Mouse (Mus musculus): ENCODE measurements around the gene Btd. TPM values are rescaled to one million over a fixed set of nuclear protein-coding genes. Genes with fewer than 3 reads are reported as not detected.
A peak's percentile ranks its signal among the peaks of the same experiment; 100 is the strongest.
"Not testable (repeated sequence)": the region's sequence is repeated elsewhere in the genome, so short reads cannot be mapped to it uniquely, and the experiment has no call there.

Gene Btd
- polyA plus RNA-seq, 2 experiments, result 7.6 to 8.8 TPM

DNA sequence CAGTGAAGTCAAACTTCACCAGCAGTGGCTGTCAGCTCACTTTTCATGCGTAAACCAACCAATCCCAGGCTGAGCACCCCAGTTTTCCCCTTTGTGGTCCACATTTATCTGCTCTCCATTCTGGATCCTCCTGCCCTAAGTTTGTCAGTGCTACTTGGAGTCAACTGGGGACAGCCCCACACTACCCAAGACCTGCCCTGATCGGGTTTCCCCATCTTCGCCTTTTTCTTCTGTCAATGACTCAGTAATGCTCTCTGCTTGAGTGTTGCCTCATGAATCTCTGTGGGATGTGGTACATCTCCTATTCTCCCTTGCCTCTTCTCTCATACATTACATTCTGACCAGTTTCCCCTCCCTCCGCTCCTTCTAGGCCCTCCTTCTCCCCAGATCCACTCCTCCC, 43.4 kb upstream of the Btd start:
- TF ChIP-seq EP300 (IDR thresholded peaks at IDR 0.05; ENCODE audit: low read depth), result no peak
- TF ChIP-seq CTCF (IDR thresholded peaks at IDR 0.05; ENCODE audit: low read depth), result no peak
- Histone ChIP-seq H3K9me3 (ENCODE audit: control insufficient read depth, low read length) (no peaks in the 10 kb centered on the region), H3K9ac (replicated peaks) (no peak overlapping the region), H3K27me3 (ENCODE audit: control insufficient read depth, insufficient read depth, low read length) (no peaks in the 10 kb centered on the region), H3K4me2 (ENCODE audit: low read depth) (no peak overlapping the region), H3K36me3 (replicated peaks; ENCODE audit: control insufficient read depth, insufficient read depth, low read depth) (no peaks in the 10 kb centered on the region), H3K4me1 (replicated peaks; ENCODE audit: control insufficient read depth in 2 of 2, insufficient read depth in 2 of 2, low read length in 1 of 2) (peaks cover 6 to 8% of the 10 kb centered on the region in 2 experiments), H3K4me3 (ENCODE audit: insufficient read depth in 1 of 2, low read depth in 2 of 2, low read length in 2 of 2) (no peak overlapping the region), H3K27ac (no peak overlapping the region)
- WGBS (ENCODE audit: insufficient replicate concordance), result 80% methylated on average over 4 of the region's 4 CpGs
- DNase-seq (ENCODE audit: low read depth in 3 of 3, low spot score in 3 of 3) (no peak), ATAC-seq (ENCODE audit: insufficient read depth) (no peak)

DNA sequence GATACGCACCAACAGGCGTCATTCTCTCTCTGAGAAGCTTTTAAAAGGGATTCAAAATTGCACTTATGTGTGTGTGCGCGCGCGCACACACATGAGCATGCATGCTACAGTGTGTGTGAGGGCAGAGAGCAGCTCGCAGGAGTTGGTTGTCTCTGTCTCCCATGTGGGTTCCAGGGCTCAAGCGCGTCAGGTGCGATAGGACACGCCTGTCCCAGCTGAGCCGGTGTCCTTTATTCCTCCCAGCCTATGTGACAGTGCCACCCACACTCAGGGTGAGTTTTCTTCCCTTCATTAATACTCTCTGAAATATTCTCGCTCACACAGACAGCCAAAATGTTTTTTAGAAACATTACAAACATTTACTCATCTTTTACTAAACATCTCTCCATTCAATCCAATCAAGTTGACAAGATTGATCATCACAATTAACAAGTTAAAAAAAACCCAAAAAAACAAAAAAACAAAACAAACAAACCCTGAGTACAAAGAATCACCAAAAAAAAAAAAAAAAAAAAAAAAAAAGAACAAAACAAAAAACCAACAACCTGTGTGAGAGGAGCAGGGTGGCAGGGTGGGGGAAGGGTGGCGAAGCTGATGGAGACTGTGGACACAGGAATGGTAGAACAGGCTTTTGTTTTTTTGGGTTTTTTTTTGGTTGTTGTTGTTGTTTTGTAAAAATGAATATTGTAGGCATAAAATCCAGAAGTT, 38.8 kb upstream of the Btd start:
- peak overlapping the region; percentile 41; the same call in 1 of the 2 replicates for H3K27ac ChIP-seq
- ATAC-seq (ENCODE audit: insufficient read depth) (peak; percentile 77), DNase-seq (ENCODE audit: low read depth in 3 of 3, low spot score in 3 of 3) (peak in 1 of 3 experiments; percentile 37)
- H3K9ac ChIP-seq (replicated peaks), result no peak overlapping the region; the same call in 1 of the 2 replicates
- no peaks in the 10 kb centered on the region for H3K9me3 ChIP-seq (ENCODE audit: control insufficient read depth, low read length)
- no peaks in the 10 kb centered on the region for H3K27me3 ChIP-seq (ENCODE audit: control insufficient read depth, insufficient read depth, low read length)
- H3K4me3 ChIP-seq (ENCODE audit: insufficient read depth in 1 of 2, low read depth in 2 of 2, low read length in 2 of 2), result no peak overlapping the region
- no peaks in the 10 kb centered on the region for H3K36me3 ChIP-seq (replicated peaks; ENCODE audit: control insufficient read depth, insufficient read depth, low read depth)
- 77% methylated on average over 14 of the region's 14 CpGs for WGBS (ENCODE audit: insufficient replicate concordance)
- TF ChIP-seq EP300 (IDR thresholded peaks at IDR 0.05; ENCODE audit: low read depth), result no peak
- TF ChIP-seq CTCF (IDR thresholded peaks at IDR 0.05; ENCODE audit: low read depth), result no peak
- peak overlapping the region; percentile 40 for H3K4me2 ChIP-seq (ENCODE audit: low read depth)
- H3K4me1 ChIP-seq (replicated peaks; ENCODE audit: control insufficient read depth in 2 of 2, insufficient read depth in 2 of 2, low read length in 1 of 2), result peaks cover 14 to 17% of the 10 kb centered on the region in 2 experiments

DNA sequence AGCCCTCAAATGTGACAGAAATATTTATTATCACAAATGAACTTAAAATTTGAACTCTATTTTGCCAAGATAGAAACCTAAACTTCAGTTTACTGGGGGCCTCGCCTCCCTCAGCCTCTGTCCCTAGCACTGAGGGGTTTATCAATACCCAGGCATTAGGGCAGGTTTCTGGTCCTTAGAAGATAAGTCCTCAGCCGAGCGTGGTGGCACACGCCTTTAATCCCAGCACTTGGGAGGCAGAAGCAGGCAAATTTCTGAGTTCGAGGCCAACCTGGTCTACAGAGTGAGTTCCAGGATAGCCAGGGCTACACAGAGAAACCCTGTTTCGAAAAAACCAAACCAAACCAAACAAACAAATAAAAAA, 38.2 kb upstream of the Btd start:
- ATAC-seq (ENCODE audit: insufficient read depth) (peak; percentile 94), DNase-seq (ENCODE audit: low read depth in 3 of 3, low spot score in 3 of 3) (peak; percentile 65 to 72 (median 68))
- peak; percentile 86 for TF ChIP-seq EP300 (IDR thresholded peaks at IDR 0.05; ENCODE audit: low read depth)
- not testable (repeated sequence) for H3K4me3 ChIP-seq (ENCODE audit: insufficient read depth in 1 of 2, low read depth in 2 of 2, low read length in 2 of 2); H3K27me3 ChIP-seq (ENCODE audit: control insufficient read depth, insufficient read depth, low read length); H3K36me3 ChIP-seq (replicated peaks; ENCODE audit: control insufficient read depth, insufficient read depth, low read depth); H3K9me3 ChIP-seq (ENCODE audit: control insufficient read depth, low read length); H3K9ac ChIP-seq (replicated peaks)
- WGBS (ENCODE audit: insufficient replicate concordance), result 25% methylated on average over 6 of the region's 6 CpGs
- Histone ChIP-seq H3K27ac (peak overlapping the region; percentile 41; the same call in 1 of the 2 replicates), H3K4me1 (replicated peaks; ENCODE audit: control insufficient read depth in 2 of 2, insufficient read depth in 2 of 2, low read length in 1 of 2) (peaks cover 14 to 17% of the 10 kb centered on the region in 2 experiments), H3K4me2 (ENCODE audit: low read depth) (peak overlapping the region; percentile 40)

DNA sequence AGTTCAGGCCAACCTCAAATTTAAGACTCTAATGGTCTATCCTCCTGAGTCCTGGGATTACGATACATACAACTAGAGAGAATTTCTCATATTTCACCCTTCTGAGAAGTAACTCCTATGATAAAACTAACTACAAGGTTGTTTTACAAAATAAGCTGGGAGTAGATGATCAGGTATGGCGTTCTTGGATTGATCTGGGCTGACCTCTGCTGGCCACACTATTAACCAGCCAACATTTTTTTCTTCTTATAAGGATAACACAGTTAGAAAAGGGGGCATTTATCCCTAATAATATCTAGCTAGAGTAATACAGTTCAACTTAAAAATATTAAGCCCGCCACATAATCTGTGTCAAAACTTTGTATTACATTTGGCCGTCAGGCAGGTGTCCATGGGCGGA, 35.9 kb upstream of the Btd start:
- no peak overlapping the region for H3K9ac ChIP-seq (replicated peaks)
- DNase-seq (ENCODE audit: low read depth in 3 of 3, low spot score in 3 of 3) (no peak), ATAC-seq (ENCODE audit: insufficient read depth) (no peak)
- H3K4me1 ChIP-seq (replicated peaks; ENCODE audit: control insufficient read depth in 2 of 2, insufficient read depth in 2 of 2, low read length in 1 of 2), result peaks cover 14 to 17% of the 10 kb centered on the region in 2 experiments
- no peaks in the 10 kb centered on the region for H3K27me3 ChIP-seq (ENCODE audit: control insufficient read depth, insufficient read depth, low read length)
- no peak overlapping the region for H3K4me2 ChIP-seq (ENCODE audit: low read depth)
- peak; percentile 56 for TF ChIP-seq CTCF (IDR thresholded peaks at IDR 0.05; ENCODE audit: low read depth)
- TF ChIP-seq EP300 (IDR thresholded peaks at IDR 0.05; ENCODE audit: low read depth), result no peak
- H3K4me3 ChIP-seq (ENCODE audit: insufficient read depth in 1 of 2, low read depth in 2 of 2, low read length in 2 of 2), result no peak overlapping the region
- H3K36me3 ChIP-seq (replicated peaks; ENCODE audit: control insufficient read depth, insufficient read depth, low read depth), result no peaks in the 10 kb centered on the region
- no peak overlapping the region for H3K27ac ChIP-seq
- H3K9me3 ChIP-seq (ENCODE audit: control insufficient read depth, low read length), result no peaks in the 10 kb centered on the region
- 69% methylated on average over 5 of the region's 5 CpGs for WGBS (ENCODE audit: insufficient replicate concordance)

DNA sequence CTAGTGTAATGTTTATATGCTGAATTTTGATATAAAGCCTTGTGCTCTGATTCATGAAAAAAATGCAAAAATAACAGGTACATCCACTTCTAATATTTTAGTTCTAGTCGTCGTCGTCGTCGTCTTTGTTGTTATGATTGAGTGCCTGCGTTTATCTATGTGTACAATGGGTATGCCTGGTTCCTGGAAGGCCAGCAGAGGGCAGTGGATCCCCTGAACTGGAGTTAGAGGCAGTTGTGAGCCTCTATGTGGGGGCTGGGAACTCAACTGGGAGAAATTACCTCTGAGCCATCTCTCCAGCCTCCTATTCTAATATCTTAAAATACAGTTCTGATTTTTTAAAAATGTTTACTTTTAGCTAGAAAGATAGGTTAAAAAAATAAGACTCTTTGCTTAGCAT, 35.3 kb upstream of the Btd start:
- TF ChIP-seq EP300 (IDR thresholded peaks at IDR 0.05; ENCODE audit: low read depth), result no peak
- TF ChIP-seq CTCF (IDR thresholded peaks at IDR 0.05; ENCODE audit: low read depth), result peak; percentile 64
- H3K36me3 ChIP-seq (replicated peaks; ENCODE audit: control insufficient read depth, insufficient read depth, low read depth), result no peaks in the 10 kb centered on the region
- no peak overlapping the region for H3K4me3 ChIP-seq (ENCODE audit: insufficient read depth in 1 of 2, low read depth in 2 of 2, low read length in 2 of 2)
- no peak overlapping the region for H3K9ac ChIP-seq (replicated peaks)
- H3K9me3 ChIP-seq (ENCODE audit: control insufficient read depth, low read length), result no peaks in the 10 kb centered on the region
- DNase-seq (ENCODE audit: low read depth in 3 of 3, low spot score in 3 of 3), result no peak
- ATAC-seq (ENCODE audit: insufficient read depth), result no peak
- no peak overlapping the region for H3K4me2 ChIP-seq (ENCODE audit: low read depth)
- peaks cover 14 to 17% of the 10 kb centered on the region in 2 experiments for H3K4me1 ChIP-seq (replicated peaks; ENCODE audit: control insufficient read depth in 2 of 2, insufficient read depth in 2 of 2, low read length in 1 of 2)
- H3K27me3 ChIP-seq (ENCODE audit: control insufficient read depth, insufficient read depth, low read length), result no peaks in the 10 kb centered on the region
- H3K27ac ChIP-seq, result no peak overlapping the region
- 52% methylated on average over 6 of the region's 6 CpGs for WGBS (ENCODE audit: insufficient replicate concordance)
